Mouse (Mus musculus) midbrain, embryonic 10.5 days (tissue): ENCODE results near the gene Cnn1. TPM values are rescaled to one million over a fixed set of nuclear protein-coding genes. Genes with fewer than 3 reads are reported as not detected.
A peak's percentile ranks its signal among the peaks of the same experiment; 100 is the strongest.
"Not testable (repeated sequence)": the region's sequence is repeated elsewhere in the genome, so short reads cannot be mapped to it uniquely, and the experiment has no call there.

ENCODE experiments used
- DNase-seq: peaks from one replicate; pipeline ENCODE4 v3.0.0-alpha.2; 2017; ENCODE audit warnings: low spot score
- H3K27ac ChIP-seq: fragments of 300-500 bp; sonication (generic); replicated peaks from 2 replicates; pipeline ENCODE4 v1.5.1; 2016; ENCODE audit warnings: mild to moderate bottlenecking
- H3K27me3 ChIP-seq: fragments of 300-500 bp; sonication (generic); 2 replicates; pipeline ENCODE4 v1.6.1; 2016; ENCODE audit warnings: low read depth, mild to moderate bottlenecking; ENCODE audit not compliant: poor library complexity, severe bottlenecking
- H3K36me3 ChIP-seq: fragments of 300-500 bp; sonication (generic); 2 replicates; pipeline ENCODE4 v1.6.1; 2016; ENCODE audit warnings: mild to moderate bottlenecking, moderate library complexity
- H3K4me1 ChIP-seq: fragments of 300-500 bp; sonication (generic); 2 replicates; pipeline ENCODE4 v1.6.1; 2016
- H3K4me3 ChIP-seq: fragments of 300-500 bp; sonication (generic); 2 replicates; pipeline ENCODE4 v1.5.1; 2016; ENCODE audit warnings: mild to moderate bottlenecking, moderate library complexity
- H3K9me3 ChIP-seq: fragments of 300-500 bp; sonication (generic); replicated peaks from 2 replicates; pipeline ENCODE4 v1.6.1; 2016; ENCODE audit warnings: mild to moderate bottlenecking
- WGBS: fragments of 180-500 bp; shearing (Covaris S2); methylation state at CpG from one replicate; pipeline ENCODE4 v1.1.7; 2016; 5-methylcytosine and 5-hydroxymethylcytosine counted together
- polyA plus RNA-seq: library from polyadenylated mRNA; unstranded; fragments of >200 nt; fragmentation: Nextera tagmentation; extraction: Ambion mirVana; gene quantifications from 2 replicates; pipeline ENCODE4 v1.2.1, GENCODE M21; 2016

The Cnn1 gene
- polyA plus RNA-seq, 1 experiment from 2014 or later: 1.0 TPM

DNA sequence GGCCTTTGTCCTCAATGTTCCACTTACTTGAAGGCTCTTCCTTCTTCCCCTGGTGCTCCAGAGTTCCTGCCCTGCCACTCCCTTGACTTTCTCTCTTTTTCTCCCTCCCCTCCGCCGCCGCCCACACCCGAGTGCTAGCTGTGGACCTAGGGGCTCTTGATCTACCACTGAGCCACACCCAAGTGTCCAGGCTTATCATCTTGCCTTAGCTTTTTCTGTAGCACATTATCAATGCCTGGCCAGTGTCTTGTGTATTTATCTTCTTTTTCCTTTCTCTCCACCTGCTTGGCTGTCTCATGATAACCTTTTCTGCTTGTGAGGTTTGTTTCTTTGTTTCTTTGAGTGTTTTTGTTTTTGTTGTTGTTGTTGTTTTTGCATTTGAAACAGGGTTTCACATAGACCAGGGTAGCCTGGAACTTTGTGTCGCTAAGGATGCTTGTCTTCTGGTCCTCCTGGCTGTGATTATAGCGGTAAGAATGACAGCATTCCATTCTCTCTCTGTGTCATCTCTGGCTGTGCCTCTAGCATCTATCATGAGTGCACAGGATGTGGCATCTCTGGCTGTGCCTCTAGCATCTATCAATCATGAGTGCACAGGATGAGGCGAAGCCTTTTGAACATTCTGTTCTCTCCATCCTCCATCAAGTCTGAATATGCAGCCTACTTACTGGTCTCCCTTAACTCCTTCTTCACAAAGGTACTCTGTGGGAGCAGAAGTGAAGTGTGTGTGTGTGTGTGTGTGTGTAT, 36.8 kb downstream of the Cnn1 start, which contains the start of gene Acp5:
Acp5 (minus strand) TSS at position 68 of the 747 bp plus-strand sequence.
- Histone ChIP-seq H3K9me3 (no peaks in the 10 kb centered on the region), H3K27ac (peak within 1 kb of the TSS; percentile 55), H3K4me1 (peaks cover 26% of the 10 kb centered on the region), H3K27me3 (peaks cover 55% of the 10 kb centered on the region), H3K36me3 (no peaks in the 10 kb centered on the region), H3K4me3 (peak within 1 kb of the TSS; percentile 18; the same call in 1 of the 2 replicates)
- WGBS: 77% methylated on average over 7 of the region's 7 CpGs
- no peak for DNase-seq

DNA sequence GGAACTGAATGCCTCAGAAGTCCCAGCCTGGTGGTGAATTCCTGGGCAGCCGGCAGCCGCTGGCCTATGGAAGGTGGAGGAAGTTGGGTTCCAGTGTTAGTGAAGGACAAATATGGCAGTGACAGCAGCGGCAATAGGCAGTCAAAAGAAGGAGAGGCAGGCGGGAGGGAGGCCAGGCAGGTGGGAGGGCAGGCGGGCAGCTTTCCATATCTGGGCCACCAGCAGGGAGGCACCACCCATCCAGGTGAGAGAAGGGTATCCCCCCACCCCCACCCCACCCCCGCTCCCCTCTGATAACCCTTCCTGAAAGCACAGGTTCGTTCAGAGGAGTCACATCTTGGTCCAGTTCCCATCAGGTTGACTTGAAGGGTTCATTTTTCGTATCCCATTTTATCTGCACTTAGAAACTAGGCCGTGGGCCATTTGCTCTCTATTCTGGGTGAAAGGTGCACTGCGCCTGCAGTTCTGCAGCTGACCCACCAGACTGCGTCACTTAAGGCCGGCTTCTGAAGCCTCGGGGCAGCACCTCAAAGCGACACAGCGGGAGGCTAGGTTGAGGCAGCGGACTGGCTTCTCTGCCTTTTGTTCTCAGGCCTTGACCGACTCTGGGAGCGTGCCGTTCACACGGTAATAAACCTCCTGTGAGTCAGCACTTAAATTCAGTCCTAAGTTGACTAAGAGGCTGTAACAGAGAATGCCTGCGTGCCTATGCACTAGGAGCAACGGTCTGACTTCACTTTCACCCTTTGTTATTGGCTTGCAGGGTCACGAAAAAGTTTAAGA, 37.9 kb downstream of the Cnn1 start:
- Histone ChIP-seq H3K27me3 (peaks cover 44% of the 10 kb centered on the region), H3K9me3 (no peaks in the 10 kb centered on the region), H3K4me1 (peaks cover 16% of the 10 kb centered on the region), H3K27ac (peak overlapping the region; percentile 53), H3K4me3 (no peak overlapping the region), H3K36me3 (no peaks in the 10 kb centered on the region)
- DNase-seq: peak; percentile 60
- WGBS: 10% methylated on average over 23 of the region's 23 CpGs

DNA sequence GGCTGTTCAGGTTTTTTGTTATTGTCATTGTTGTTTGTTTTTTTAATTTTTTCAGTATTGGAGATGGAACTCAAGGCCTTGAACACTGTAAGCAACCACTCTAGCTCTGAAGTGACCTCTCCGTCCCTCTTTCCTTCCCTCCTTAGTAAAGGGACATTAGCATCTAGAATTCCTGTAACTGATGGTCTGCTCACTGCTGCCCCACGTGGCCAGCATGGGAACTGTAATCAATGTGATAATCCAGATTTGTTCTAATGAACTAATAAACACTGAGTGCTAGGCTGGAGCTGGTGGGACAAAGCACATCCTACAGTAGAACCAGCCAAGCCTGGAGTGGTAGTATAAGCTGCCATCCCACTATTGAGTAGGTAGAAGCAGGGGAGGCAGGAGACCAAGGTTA, 39.5 kb downstream of the Cnn1 start:
- Histone ChIP-seq H3K9me3 (no peaks in the 10 kb centered on the region), H3K27me3 (peaks cover 28% of the 10 kb centered on the region), H3K4me3 (no peak overlapping the region), H3K36me3 (no peaks in the 10 kb centered on the region), H3K27ac (no peak overlapping the region), H3K4me1 (peaks cover 14% of the 10 kb centered on the region)
- DNase-seq: peak; percentile 38
- WGBS: 36% methylated on average over 2 of the region's 2 CpGs

DNA sequence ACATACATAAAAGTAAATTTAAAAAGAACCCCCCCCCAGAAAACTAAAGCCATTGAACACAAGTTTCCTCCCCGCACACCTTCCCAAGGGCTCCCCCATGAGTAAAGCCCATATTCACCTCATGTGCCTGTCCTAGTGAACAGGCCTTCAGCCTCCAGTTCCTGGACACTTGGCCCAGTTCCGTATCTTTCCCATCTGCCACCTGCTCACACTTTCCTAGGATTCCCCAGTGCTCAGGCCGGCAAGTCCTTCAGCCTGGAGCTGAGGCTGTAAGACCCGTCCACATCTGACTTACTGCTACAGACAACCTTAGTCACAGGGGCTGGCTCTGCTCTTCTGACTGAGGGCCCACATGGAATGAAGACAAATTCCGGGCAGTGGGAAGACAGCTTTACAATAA, 40.7 kb downstream of the Cnn1 start:
- H3K4me3 ChIP-seq: no peak overlapping the region
- DNase-seq: no peak
- H3K27ac ChIP-seq: no peak overlapping the region
- H3K36me3 ChIP-seq: no peaks in the 10 kb centered on the region
- H3K9me3 ChIP-seq: no peaks in the 10 kb centered on the region
- 91% methylated on average over 5 of the region's 5 CpGs for WGBS
- H3K4me1 ChIP-seq: peaks cover 14% of the 10 kb centered on the region
- peaks cover 28% of the 10 kb centered on the region for H3K27me3 ChIP-seq

DNA sequence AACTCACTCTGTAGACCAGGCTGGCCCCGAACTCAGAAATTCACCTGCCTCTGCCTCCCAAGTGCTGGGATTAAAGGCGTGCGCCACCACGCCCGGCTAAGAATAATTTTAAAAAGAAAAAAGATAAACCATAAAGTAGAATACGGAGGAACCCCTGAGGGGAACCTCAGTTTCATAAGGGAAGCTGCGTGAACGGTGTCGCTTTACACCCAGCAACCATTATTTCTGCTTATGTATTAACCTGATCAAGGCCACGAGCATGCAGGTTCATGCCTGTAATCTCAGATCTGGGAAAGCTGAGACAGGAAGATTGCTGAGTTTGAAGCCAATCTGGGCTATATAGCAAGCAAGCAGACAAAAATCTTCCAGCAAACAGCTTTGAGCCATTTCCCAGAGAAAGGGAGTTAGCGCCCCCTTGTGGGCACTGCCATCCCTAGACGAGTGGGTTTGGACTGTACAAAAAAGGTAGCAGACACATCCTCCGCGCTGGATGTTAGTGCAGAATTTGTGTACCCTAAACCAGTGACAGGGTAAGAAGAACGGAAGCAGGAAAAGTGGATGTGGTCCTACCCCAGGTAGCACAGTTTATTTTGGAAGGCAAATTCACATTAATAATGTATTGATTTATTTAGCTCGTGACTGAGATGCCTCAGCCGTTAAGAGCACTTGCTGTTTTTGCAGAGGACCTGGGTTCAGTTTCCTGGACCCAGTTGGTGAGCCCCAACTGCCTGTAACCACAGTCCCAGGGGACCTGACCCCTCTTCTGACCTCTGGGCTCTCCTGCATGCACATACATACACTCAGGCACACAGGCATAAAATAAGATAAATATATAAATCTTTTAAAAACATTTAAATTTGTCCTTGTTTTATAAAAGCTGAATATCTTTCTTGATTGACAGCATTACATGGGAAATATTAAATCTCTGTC, 44.4 kb downstream of the Cnn1 start:
- WGBS: 61% methylated on average over 17 of the region's 17 CpGs
- H3K27ac ChIP-seq: no peak overlapping the region
- no peaks in the 10 kb centered on the region for H3K27me3 ChIP-seq
- no peaks in the 10 kb centered on the region for H3K36me3 ChIP-seq
- H3K4me3 ChIP-seq: no peak overlapping the region
- no peaks in the 10 kb centered on the region for H3K4me1 ChIP-seq
- H3K9me3 ChIP-seq: peaks cover 15% of the 10 kb centered on the region
- DNase-seq: peak; percentile 82

DNA sequence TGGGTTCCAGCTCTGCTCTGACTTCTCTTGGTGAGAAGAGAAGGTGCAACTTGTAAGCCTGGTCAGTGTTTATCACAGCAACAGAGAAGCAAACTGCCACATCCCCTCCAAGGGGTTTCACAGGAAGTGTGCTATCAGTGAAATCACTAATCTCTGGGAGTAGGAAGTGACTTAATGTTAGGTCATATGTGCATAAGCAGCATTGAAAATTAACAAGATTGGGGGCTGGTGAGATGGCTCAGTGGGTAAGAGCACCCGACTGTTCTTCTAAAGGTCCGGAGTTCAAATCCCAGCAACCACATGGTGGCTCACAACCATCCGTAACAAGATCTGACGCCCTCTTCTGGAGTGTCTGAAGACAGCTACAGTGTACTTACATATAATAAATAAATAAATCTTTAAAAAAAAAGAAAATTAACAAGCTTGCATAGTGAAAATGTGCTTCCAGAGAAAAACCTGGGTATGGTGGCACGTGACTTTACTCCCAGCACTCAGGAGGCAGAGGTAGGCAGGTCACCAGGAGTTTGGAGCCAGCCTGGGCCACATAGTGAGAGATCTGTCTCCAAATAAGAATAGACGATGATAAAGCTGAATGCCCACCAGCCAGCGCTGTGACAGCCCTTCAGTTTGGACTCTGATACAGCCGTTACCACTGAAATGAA, 45.4 kb downstream of the Cnn1 start:
- no peaks in the 10 kb centered on the region for H3K36me3 ChIP-seq
- H3K27ac ChIP-seq: no peak overlapping the region
- H3K4me1 ChIP-seq: no peaks in the 10 kb centered on the region
- DNase-seq: no peak
- no peak overlapping the region for H3K4me3 ChIP-seq
- peaks cover 23% of the 10 kb centered on the region for H3K9me3 ChIP-seq
- WGBS: 87% methylated on average over 8 of the region's 8 CpGs
- no peaks in the 10 kb centered on the region for H3K27me3 ChIP-seq

DNA sequence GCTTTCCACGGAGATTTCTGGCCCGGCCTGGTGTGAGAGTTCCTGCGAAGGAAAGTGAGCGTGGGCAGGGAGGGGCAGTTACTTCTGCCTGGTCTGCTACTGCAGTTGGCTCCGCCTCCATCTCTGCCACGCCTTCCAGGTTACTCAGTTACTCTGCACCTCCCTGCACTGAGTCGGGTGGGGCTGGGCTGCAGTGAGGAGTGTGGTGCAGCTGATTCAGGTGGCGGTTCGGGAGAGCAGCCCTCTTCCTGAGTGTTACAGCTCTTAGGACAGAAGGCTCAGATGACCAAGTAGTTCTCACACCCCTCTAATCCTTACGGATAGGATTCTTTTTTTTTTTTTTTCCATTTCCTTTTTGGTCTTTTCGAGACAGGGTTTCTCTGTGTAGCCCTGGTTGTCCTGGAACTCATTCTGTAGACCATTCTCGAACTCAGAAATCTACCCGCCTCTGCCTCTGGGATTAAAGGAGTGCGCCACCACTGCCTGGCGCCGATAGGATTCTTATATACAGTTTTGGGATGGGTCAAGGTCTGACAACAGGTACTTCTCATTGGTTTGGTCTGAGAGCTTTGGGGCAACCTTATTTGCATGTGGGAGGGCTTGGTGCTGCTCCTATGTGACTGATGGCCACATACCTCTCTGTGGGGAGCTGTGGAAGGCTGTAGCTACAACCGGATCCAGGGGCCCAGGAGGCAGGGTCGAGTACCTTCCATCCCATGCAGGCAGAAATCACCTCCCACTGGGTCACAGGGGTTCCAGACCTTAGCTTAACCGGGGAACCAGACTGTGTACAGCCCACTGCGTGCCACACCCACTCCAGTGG, 50.6 kb downstream of the Cnn1 start:
- H3K27ac ChIP-seq: no peak overlapping the region
- H3K9me3 ChIP-seq: peaks cover 31% of the 10 kb centered on the region
- 78% methylated on average over 20 of the region's 20 CpGs for WGBS
- no peaks in the 10 kb centered on the region for H3K36me3 ChIP-seq
- no peaks in the 10 kb centered on the region for H3K27me3 ChIP-seq
- no peak for DNase-seq
- no peak overlapping the region for H3K4me3 ChIP-seq
- H3K4me1 ChIP-seq: no peaks in the 10 kb centered on the region

DNA sequence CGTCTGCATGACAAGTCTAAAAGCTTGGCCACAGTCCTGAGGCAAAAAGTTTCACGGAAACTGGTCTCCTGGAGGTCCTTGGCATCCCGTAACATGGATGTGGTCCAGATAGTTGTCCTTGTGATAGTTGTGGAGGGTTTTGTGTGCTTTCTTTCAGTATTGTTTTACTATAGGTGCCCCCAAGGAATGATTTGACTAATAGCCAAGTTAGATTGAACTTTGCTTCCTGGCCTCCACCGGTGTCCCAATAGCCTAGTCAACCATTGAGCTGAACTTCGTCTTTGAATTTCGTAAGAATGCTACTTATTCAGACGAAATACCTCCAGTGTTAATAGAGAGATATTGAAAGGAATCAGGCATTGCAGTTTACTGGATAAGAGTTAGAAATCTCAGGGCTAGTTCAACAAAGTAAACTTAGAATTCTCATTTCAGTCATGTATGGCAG, 51.3 kb downstream of the Cnn1 start:
- 90% methylated on average over 7 of the region's 7 CpGs for WGBS
- peaks cover 31% of the 10 kb centered on the region for H3K9me3 ChIP-seq
- DNase-seq, H3K36me3 ChIP-seq, H3K4me3 ChIP-seq, H3K27ac ChIP-seq, H3K27me3 ChIP-seq, H3K4me1 ChIP-seq: not testable (repeated sequence)

DNA sequence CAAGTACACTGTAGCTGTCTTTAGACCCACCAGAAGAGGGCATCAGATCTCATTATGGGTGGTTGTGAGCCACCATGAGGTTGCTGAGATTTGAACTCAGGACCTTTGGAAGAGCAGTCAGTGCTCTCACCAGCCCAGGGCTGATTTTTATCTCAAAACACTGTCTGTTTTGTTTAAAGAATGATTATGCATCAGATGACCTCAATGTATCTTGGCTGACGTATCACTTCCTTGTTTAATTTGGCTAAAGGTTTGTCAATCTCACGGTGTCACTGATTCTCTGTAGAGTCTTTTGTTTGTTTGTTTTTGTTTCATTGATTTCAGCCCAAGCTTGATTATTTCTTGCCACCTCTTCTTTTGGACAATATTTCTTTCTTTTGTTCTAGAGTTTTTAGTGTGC, 51.9 kb downstream of the Cnn1 start:
- H3K9me3 ChIP-seq: peaks cover 31% of the 10 kb centered on the region
- 92% methylated on average over 2 of the region's 2 CpGs for WGBS
- no peaks in the 10 kb centered on the region for H3K36me3 ChIP-seq
- peaks cover 3% of the 10 kb centered on the region for H3K4me1 ChIP-seq
- no peak overlapping the region for H3K27ac ChIP-seq
- no peaks in the 10 kb centered on the region for H3K27me3 ChIP-seq
- no peak overlapping the region for H3K4me3 ChIP-seq
- DNase-seq: no peak

DNA sequence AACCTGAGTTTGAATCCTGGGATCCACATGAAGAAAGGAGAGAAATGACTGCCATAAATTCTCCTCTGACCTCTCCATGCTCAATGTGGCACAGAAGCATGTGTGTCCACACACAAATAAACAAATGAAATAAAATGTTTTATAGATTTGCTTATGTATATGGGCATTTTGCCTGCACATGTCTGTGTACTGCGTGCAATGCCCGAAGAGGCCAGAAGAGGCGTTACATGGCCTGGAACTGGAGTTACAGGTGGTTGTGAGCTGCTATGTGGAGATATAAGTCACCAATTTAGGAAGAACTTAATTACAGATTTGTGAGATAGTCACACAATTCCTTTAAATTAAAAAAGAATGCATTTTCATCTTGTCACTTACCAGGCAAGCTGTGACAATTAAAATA, 54.8 kb downstream of the Cnn1 start:
- Histone ChIP-seq H3K27ac (no peak overlapping the region), H3K27me3 (peaks cover 12% of the 10 kb centered on the region), H3K4me3 (no peak overlapping the region), H3K9me3 (peaks cover 13% of the 10 kb centered on the region), H3K4me1 (peaks cover 20% of the 10 kb centered on the region), H3K36me3 (peaks cover 5% of the 10 kb centered on the region)
- 86% methylated on average over 3 of the region's 3 CpGs for WGBS
- DNase-seq: no peak

DNA sequence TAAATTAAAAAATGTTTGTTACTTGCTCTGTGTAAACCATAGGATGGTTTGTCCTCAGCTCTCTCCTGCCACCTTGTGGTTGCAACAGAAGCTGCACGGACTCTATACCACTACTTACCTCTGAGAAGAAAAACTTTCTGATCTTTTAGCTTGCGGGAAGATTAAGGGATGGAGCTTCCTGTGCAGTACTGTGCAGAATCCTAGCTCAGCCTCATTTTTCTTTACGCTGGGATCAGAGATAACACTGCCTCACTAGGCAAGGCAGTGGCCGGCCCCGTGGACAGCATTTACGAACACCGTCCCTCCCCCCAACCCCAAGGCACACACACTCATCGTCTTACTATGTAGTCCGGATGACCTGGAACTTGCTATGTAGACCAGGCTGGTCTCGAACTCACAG, 56.6 kb downstream of the Cnn1 start:
- Histone ChIP-seq H3K9me3 (no peaks in the 10 kb centered on the region), H3K4me3 (peak overlapping the region; percentile 20; the same call in 1 of the 2 replicates), H3K4me1 (peaks cover 20% of the 10 kb centered on the region), H3K27me3 (peaks cover 12% of the 10 kb centered on the region), H3K27ac (no peak overlapping the region), H3K36me3 (peaks cover 5% of the 10 kb centered on the region)
- peak; percentile 59 for DNase-seq
- WGBS: 33% methylated on average over 10 of the region's 10 CpGs
